Mouse (Mus musculus): ENCODE results near the gene Olfr78.

The Olfr78 gene

DNA sequence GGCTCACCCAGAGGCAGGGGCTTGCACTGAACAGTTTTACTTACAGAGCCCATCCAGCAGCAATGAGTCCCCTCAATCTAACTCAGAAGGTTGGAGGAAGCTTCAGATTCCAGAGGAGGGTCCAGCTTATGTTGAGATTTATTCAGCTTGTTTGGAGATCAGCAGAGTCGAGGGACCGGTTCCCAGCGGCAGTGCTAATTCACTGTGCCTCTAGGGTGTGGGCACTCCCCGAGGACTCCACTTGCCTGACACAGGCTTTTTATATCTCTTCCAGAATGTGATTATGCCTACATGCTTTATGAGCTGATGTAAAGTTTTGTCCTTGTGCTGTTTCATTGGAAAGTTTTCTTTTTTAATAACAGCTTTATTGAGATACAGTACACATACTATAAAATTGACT, at the start of gene Olfr78, which contains the start of gene Olfr560:
Gene Olfr78 (minus strand): TSS at position 206 of the 400 bp plus-strand sequence.
Gene Olfr560 (minus strand): TSS at position 101 of the 400 bp plus-strand sequence.
- no peak for DNase-seq

DNA sequence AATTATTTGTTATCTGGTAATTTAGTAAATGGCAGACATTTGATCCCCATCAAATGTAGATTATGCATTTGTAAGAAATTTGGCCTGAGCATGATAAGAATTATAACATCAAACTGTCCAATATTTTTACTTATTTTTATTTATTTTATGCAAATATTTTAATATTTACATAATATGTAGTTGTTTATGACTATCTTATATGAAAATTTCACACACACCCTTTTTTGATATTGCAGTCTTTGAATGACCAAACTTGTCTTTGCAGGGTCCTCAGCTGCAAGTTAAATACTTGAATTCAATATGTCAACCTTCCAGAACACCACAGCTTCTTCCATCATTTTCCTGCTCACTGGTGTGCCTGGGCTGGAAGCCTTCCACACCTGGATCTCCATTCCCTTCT, 43.9 kb upstream of the Olfr78 start, which contains the start of gene Olfr564:
Gene Olfr564 (plus strand): TSS at position 301 of the 400 bp plus-strand sequence.
- no peak for DNase-seq

DNA sequence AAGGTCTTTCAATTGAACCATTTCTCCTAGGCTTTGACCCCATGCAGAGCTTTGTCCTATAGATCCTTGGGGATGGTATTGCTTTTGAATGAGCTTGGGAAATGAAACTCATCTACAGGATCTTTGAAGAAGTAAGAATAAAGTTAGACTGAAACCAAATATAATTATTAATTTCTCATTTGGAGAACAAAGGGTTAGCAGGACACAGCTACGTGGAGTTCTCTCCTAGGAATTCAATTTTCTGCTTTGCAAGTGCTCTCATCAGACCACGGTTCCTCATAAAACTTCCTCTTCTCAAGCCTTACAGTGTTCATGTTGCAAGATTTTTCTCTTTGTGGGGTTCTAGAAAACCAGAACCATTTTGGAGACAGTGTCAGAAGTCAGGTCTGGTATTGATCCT, 11.7 kb upstream of the Olfr78 start, which contains the start of gene Olfr561:
Gene Olfr561 (plus strand): TSS at position 301 of the 400 bp plus-strand sequence.
- no peak for DNase-seq

GRCm38 (mm10) chr7:102752086-102752485, 7.2 kb downstream of the Olfr78 start:
- DNase-seq, result no peak

GRCm38 (mm10) chr7:102737705-102738104, 21.6 kb downstream of the Olfr78 start:
- no peak for DNase-seq

GRCm38 (mm10) chr7:102733793-102734192, 25.5 kb downstream of the Olfr78 start:
- no peak for DNase-seq

GRCm38 (mm10) chr7:102727391-102727790, 31.9 kb downstream of the Olfr78 start, which contains the start of gene Olfr559:
TSS of gene Olfr559 (minus strand) at chr7:102727491.
- no peak for DNase-seq

GRCm38 (mm10) chr7:102718970-102719369, 40.3 kb downstream of the Olfr78 start, which contains the start of gene Olfr33:
TSS of gene Olfr33 (minus strand) at chr7:102719070.
- no peak for DNase-seq

GRCm38 (mm10) chr7:102701915-102702314, 57.4 kb downstream of the Olfr78 start, which contains the start of gene Olfr558:
TSS of gene Olfr558 (plus strand) at chr7:102702215.
- no peak for DNase-seq

- no peak for DNase-seq
These were observed 60.8 kb downstream of the Olfr78 start for GRCm38 (mm10) chr7:102698461-102698860.

GRCm38 (mm10) chr7:102695358-102696125, 63.7 kb downstream of the Olfr78 start, which contains the start of gene Olfr557:
TSS of gene Olfr557 (plus strand) at chr7:102695910.
- no peak for DNase-seq

All from layer of hippocampus, adult 9-11 months (tissue).